Mouse (Mus musculus) limb, embryonic 13.5 days (tissue): ENCODE measurements at regions not wholly inside any gene's neighbourhood (a gene's known extent, or its start where the extent isn't known, plus 50 kb on each side); places are given as distances from the start of the nearest gene placed in this dataset.

Experiments
- ATAC-seq: fragments of 200-750 bp; cut with Nextera tagmentation; 2 replicates; pipeline ENCODE4 v1.8.0; 2017; ENCODE audit warnings: low read depth, moderate number of reproducible peaks, moderate TSS enrichment; ENCODE audit not compliant: low FRiP score
- H3K27ac ChIP-seq: fragments of 300-500 bp; sonication (generic); 2 replicates; pipeline ENCODE4 v1.5.1; 2015; ENCODE audit warnings: inconsistent platforms, mild to moderate bottlenecking, moderate library complexity
- H3K27me3 ChIP-seq: fragments of 300-500 bp; sonication (generic); 2 replicates; pipeline ENCODE4 v1.6.1; 2015; ENCODE audit warnings: mild to moderate bottlenecking, inconsistent platforms
- H3K36me3 ChIP-seq: fragments of 300-500 bp; sonication (generic); 2 replicates; pipeline ENCODE4 v1.6.1; 2015; ENCODE audit warnings: inconsistent platforms, mild to moderate bottlenecking, moderate library complexity
- H3K4me1 ChIP-seq: fragments of 300-500 bp; sonication (generic); 2 replicates; pipeline ENCODE4 v1.6.1; 2015; ENCODE audit warnings: inconsistent platforms
- H3K4me2 ChIP-seq: fragments of 300-500 bp; sonication (generic); replicated peaks from 2 replicates; pipeline ENCODE4 v1.6.1; 2015; ENCODE audit warnings: inconsistent platforms, mild to moderate bottlenecking, moderate library complexity
- H3K4me3 ChIP-seq: fragments of 300-500 bp; sonication (generic); 2 replicates; pipeline ENCODE4 v1.5.1; 2015; ENCODE audit warnings: moderate library complexity, mild to moderate bottlenecking, inconsistent platforms
- H3K9ac ChIP-seq: fragments of 300-500 bp; sonication (generic); 2 replicates; pipeline ENCODE4 v1.6.1; 2015; ENCODE audit warnings: mild to moderate bottlenecking, inconsistent platforms
- H3K9me3 ChIP-seq: fragments of 300-500 bp; sonication (generic); 2 replicates; pipeline ENCODE4 v1.6.1; 2016; ENCODE audit warnings: inconsistent platforms
- WGBS: fragments of 180-500 bp; shearing (Covaris S2); methylation state at CpG from one replicate; pipeline ENCODE4 v1.1.7; 2015; 5-methylcytosine and 5-hydroxymethylcytosine counted together

- H3K9me3 ChIP-seq = no peaks in the 10 kb centered on the region
- H3K4me2 ChIP-seq = no peak overlapping the region
- H3K4me1 ChIP-seq = peaks cover 20% of the 10 kb centered on the region
- no peaks in the 10 kb centered on the region for H3K36me3 ChIP-seq
- WGBS = 89% methylated on average over 4 of the region's 4 CpGs
- no peak overlapping the region for H3K27ac ChIP-seq
- ATAC-seq = no peak
- no peaks in the 10 kb centered on the region for H3K27me3 ChIP-seq
- H3K4me3 ChIP-seq = no peak overlapping the region
- H3K9ac ChIP-seq = no peak overlapping the region
These were observed 233.3 kb downstream of the Csl start for GRCm38 (mm10) chr10:99526148-99526547.

- Histone ChIP-seq H3K4me3 (no peak overlapping the region), H3K9ac (no peak overlapping the region), H3K4me2 (no peak overlapping the region), H3K4me1 (peaks cover 24% of the 10 kb centered on the region), H3K9me3 (no peaks in the 10 kb centered on the region), H3K27ac (no peak overlapping the region), H3K36me3 (no peaks in the 10 kb centered on the region), H3K27me3 (no peaks in the 10 kb centered on the region)
- no peak for ATAC-seq
- WGBS = 88% methylated on average over 5 of the region's 5 CpGs
These were observed 232.9 kb downstream of the Csl start for GRCm38 (mm10) chr10:99526561-99526960.

GRCm38 (mm10) chr10:99531104-99531503 is 228.4 kb downstream of the Csl start:
- Histone ChIP-seq H3K4me2 (no peak overlapping the region), H3K4me1 (peaks cover 19% of the 10 kb centered on the region), H3K27me3 (no peaks in the 10 kb centered on the region), H3K36me3 (no peaks in the 10 kb centered on the region), H3K27ac (no peak overlapping the region), H3K4me3 (no peak overlapping the region), H3K9ac (no peak overlapping the region), H3K9me3 (no peaks in the 10 kb centered on the region)
- no peak for ATAC-seq

DNA sequence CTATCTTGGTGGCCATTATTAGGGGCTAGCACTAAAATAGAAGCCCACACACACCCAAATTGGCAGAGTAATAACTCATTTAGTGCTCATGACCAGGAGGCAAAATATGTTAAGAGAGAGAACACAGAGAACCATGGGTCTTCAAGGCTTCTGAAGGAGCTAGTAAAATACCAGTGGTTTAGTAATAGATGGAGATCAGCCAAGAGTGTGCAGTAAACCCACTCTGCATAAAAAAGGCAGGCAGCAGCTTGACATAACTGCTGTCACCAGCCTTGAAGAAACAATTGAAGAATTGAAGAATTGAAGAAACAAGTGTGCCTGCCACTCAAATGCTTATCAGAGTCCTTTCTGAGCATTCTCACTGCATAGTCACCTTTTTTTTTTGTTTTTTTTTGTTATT is 227.9 kb downstream of the Csl start:
- H3K27me3 ChIP-seq = no peaks in the 10 kb centered on the region
- peaks cover 19% of the 10 kb centered on the region for H3K4me1 ChIP-seq
- no peaks in the 10 kb centered on the region for H3K9me3 ChIP-seq
- no peaks in the 10 kb centered on the region for H3K36me3 ChIP-seq
- no peak overlapping the region for H3K4me2 ChIP-seq
- no peak for ATAC-seq
- H3K4me3 ChIP-seq = no peak overlapping the region
- no peak overlapping the region for H3K9ac ChIP-seq
- H3K27ac ChIP-seq = no peak overlapping the region

DNA sequence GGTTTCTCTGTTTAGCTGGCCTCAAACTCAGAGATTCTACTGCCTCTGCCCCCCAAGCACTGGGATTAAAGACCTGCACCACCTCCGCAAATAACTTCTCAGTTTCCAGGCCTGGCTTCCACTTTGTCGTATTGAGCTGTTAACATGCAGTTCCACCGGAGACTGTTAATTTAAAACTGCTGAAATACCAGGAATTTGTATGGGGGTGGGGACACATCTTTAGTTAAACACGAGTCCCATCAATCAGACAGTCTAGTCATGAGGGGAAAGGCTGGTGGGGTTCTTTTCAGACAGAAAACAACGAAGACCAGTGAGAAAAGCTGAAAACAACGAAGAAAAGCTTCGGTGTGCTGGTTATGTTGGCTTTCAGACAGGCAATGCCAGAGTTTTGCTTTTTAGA is 227.5 kb downstream of the Csl start:
- Histone ChIP-seq H3K9me3 (no peaks in the 10 kb centered on the region), H3K4me3 (no peak overlapping the region), H3K27ac (no peak overlapping the region), H3K4me1 (peaks cover 19% of the 10 kb centered on the region), H3K4me2 (no peak overlapping the region), H3K36me3 (no peaks in the 10 kb centered on the region), H3K27me3 (no peaks in the 10 kb centered on the region), H3K9ac (no peak overlapping the region)
- 39% methylated on average over 7 of the region's 7 CpGs for WGBS
- no peak for ATAC-seq

DNA sequence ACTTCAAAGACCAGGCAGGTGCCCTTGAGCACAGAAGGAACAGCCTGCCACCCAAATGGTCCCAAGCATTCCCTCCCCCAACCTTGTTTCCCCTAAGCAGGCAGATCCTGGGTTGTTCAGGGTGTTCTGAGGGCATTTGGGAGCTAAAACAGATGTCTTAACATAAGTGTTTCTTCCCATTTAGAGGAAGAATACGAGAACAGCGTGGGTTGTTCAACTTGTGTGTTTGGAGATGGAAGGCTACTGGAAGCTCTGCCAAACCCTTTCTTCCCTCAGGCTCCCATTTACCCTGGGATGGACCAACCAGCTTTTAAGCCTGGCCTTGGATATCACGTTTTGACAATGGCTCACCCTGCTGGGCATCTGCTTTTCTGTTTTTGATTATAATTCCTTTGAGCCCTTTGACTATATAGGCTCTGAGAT is 226.8 kb downstream of the Csl start:
- Histone ChIP-seq H3K27me3 (no peaks in the 10 kb centered on the region), H3K4me1 (peaks cover 19% of the 10 kb centered on the region), H3K36me3 (no peaks in the 10 kb centered on the region), H3K9ac (no peak overlapping the region), H3K4me2 (no peak overlapping the region), H3K9me3 (no peaks in the 10 kb centered on the region), H3K4me3 (no peak overlapping the region), H3K27ac (no peak overlapping the region)
- WGBS = 34% methylated on average over 3 of the region's 3 CpGs
- no peak for ATAC-seq

GRCm38 (mm10) chr10:99533468-99533867 is 226.0 kb downstream of the Csl start:
- Histone ChIP-seq H3K4me3 (no peak overlapping the region), H3K4me2 (no peak overlapping the region), H3K4me1 (peaks cover 19% of the 10 kb centered on the region), H3K27ac (no peak overlapping the region), H3K36me3 (no peaks in the 10 kb centered on the region), H3K9me3 (no peaks in the 10 kb centered on the region), H3K27me3 (no peaks in the 10 kb centered on the region), H3K9ac (no peak overlapping the region)
- 74% methylated on average over 4 of the region's 4 CpGs for WGBS
- ATAC-seq = no peak

GRCm38 (mm10) chr10:99534237-99534636 is 225.2 kb downstream of the Csl start:
- 72% methylated on average over 7 of the region's 7 CpGs for WGBS
- Histone ChIP-seq H3K4me3 (no peak overlapping the region), H3K9me3 (no peaks in the 10 kb centered on the region), H3K27ac (no peak overlapping the region), H3K4me2 (no peak overlapping the region), H3K9ac (no peak overlapping the region), H3K27me3 (no peaks in the 10 kb centered on the region), H3K36me3 (no peaks in the 10 kb centered on the region), H3K4me1 (peaks cover 19% of the 10 kb centered on the region)
- ATAC-seq = no peak

DNA sequence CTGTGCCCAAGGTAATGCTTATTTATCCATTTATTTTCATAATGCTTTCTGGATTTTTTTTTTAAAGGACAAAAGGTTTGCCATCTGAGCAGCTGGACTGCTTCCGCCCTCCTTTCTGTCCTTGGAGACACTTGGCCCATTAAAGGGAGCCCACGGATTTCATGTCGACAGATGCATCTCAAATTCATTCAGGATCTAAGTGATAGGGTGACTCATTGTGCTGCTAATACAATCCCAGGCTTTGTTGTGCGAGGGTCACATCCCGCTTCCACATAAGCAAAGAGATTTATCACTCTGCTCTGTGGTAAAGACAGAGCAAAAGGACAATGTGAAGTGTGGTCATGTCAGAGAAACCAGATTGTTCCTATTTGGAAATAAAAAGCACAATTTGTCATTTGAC is 220.8 kb downstream of the Csl start:
- Histone ChIP-seq H3K4me1 (no peaks in the 10 kb centered on the region), H3K36me3 (no peaks in the 10 kb centered on the region), H3K27ac (no peak overlapping the region), H3K9me3 (no peaks in the 10 kb centered on the region), H3K27me3 (no peaks in the 10 kb centered on the region), H3K4me3 (no peak overlapping the region), H3K9ac (no peak overlapping the region), H3K4me2 (no peak overlapping the region)
- 69% methylated on average over 5 of the region's 5 CpGs for WGBS
- no peak for ATAC-seq

DNA sequence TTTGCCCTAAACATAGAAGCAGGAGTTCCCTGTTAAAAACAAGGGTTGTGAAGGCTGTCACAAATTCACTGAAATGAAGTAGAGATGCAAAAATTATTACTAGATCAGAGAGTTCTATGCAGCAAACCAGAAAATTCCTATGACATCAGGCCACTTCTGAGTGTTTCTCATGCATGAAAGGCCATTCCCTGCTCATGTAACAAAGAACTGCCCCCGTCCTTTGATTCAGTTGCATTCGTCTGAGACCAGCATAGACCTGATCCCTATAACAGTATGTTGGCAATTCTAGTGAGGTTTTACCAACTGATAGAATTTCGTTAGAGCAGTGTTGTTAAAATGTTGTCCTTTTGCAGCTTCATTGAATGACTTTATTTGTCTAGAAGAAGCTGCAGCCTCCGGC is 207.1 kb downstream of the Csl start:
- WGBS = 79% methylated on average over 4 of the region's 4 CpGs
- Histone ChIP-seq H3K36me3 (no peaks in the 10 kb centered on the region), H3K4me1 (peaks cover 11% of the 10 kb centered on the region), H3K9ac (no peak overlapping the region), H3K9me3 (no peaks in the 10 kb centered on the region), H3K27me3 (no peaks in the 10 kb centered on the region), H3K4me3 (no peak overlapping the region), H3K4me2 (no peak overlapping the region), H3K27ac (no peak overlapping the region)
- ATAC-seq = no peak

DNA sequence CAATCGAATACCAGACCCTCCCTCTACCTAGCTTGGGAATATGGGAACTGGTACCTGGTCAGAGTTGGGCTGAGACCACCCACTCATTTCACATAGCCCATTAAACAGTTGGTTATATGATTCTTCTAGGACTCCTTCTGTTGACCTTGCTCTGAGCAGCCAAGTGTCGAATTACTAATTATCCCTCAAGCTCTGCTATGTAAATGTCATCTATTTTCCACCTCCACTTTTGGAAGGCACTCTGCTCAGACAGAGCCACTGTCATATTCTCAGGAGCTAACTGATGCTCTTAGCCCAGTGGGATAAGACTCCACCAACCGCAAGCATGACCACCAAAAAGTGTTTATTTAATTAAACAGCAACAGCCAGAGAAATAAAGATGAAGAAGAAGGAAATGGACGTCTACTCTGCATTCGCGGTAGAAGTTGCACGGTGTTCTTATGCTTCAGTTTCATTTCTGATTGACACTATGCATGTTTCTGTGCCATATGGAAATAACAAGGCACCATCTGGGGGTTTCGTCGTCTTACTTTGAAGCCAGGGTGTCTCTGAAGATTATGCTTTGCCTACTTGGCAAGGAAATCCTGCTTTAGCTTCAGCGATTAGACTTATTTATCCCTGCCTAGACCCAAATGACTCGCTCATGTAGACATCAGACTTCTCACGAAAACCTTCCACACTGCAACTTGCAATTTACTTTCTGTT is 206.5 kb downstream of the Csl start:
- no peak overlapping the region for H3K4me2 ChIP-seq
- H3K36me3 ChIP-seq = no peaks in the 10 kb centered on the region
- no peak overlapping the region for H3K4me3 ChIP-seq
- no peak overlapping the region for H3K9ac ChIP-seq
- H3K9me3 ChIP-seq = no peaks in the 10 kb centered on the region
- peaks cover 11% of the 10 kb centered on the region for H3K4me1 ChIP-seq
- no peaks in the 10 kb centered on the region for H3K27me3 ChIP-seq
- H3K27ac ChIP-seq = no peak overlapping the region
- no peak for ATAC-seq
- WGBS = 73% methylated on average over 12 of the region's 12 CpGs

DNA sequence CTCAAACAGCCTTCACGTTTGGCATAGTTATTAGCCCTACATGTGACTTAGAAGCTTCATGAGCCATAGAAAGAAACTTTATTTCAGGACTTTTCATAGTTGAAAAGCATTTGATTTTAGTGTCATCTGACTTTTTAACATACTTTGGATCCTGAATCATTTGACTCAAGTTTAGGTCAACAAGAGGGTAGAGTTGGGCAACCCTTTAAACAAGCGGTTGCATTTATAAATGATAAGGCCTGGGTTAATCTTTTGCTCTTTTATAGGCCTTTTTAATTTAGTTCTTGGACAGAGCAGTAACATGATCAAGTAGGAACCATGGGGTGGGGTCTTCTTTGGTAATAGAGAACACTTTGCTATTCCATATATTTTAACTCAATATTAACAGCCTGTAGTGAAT is 204.4 kb downstream of the Csl start:
- no peak overlapping the region for H3K27ac ChIP-seq
- H3K36me3 ChIP-seq = no peaks in the 10 kb centered on the region
- ATAC-seq = no peak
- peaks cover 11% of the 10 kb centered on the region for H3K4me1 ChIP-seq
- WGBS = 84% methylated on average over 2 of the region's 2 CpGs
- H3K9me3 ChIP-seq = no peaks in the 10 kb centered on the region
- H3K4me2 ChIP-seq = no peak overlapping the region
- no peak overlapping the region for H3K9ac ChIP-seq
- H3K27me3 ChIP-seq = no peaks in the 10 kb centered on the region
- H3K4me3 ChIP-seq = no peak overlapping the region

GRCm38 (mm10) chr10:99555658-99556352 is 203.7 kb downstream of the Csl start:
- Histone ChIP-seq H3K4me1 (peaks cover 11% of the 10 kb centered on the region), H3K4me3 (no peak overlapping the region), H3K27ac (no peak overlapping the region), H3K9ac (no peak overlapping the region), H3K27me3 (no peaks in the 10 kb centered on the region), H3K36me3 (no peaks in the 10 kb centered on the region), H3K9me3 (no peaks in the 10 kb centered on the region), H3K4me2 (no peak overlapping the region)
- no peak for ATAC-seq
- WGBS = 61% methylated on average over 12 of the region's 12 CpGs
